Mouse (Mus musculus) forebrain, postnatal 0 days (tissue): ENCODE measurements around the gene Colgalt1. TPM values are rescaled to one million over a fixed set of nuclear protein-coding genes. Genes with fewer than 3 reads are reported as not detected.
A peak's percentile ranks its signal among the peaks of the same experiment; 100 is the strongest.

Experiments
- ATAC-seq: fragments of 200-750 bp; cut with Nextera tagmentation; 2 replicates; pipeline ENCODE4 v1.8.0; 2017; ENCODE audit warnings: mild to moderate bottlenecking, moderate library complexity
- DNase-seq: peaks from one replicate; pipeline ENCODE4 v3.0.0-alpha.2; 2015
- H3K27ac ChIP-seq: fragments of 300-500 bp; sonication (generic); 2 replicates; pipeline ENCODE4 v1.5.1; 2014; ENCODE audit warnings: low read depth, mild to moderate bottlenecking, antibody characterized with exemption, low read length, moderate library complexity, mixed read lengths
- H3K27me3 ChIP-seq: fragments of 300-500 bp; sonication (generic); 2 replicates; pipeline ENCODE4 v1.6.1; 2014; ENCODE audit warnings: mild to moderate bottlenecking, low read length, mixed read lengths; ENCODE audit not compliant: insufficient read depth
- H3K36me3 ChIP-seq: fragments of 300-500 bp; sonication (generic); 2 replicates; pipeline ENCODE4 v1.6.1; 2014; ENCODE audit warnings: mild to moderate bottlenecking, moderate library complexity; ENCODE audit not compliant: insufficient read depth
- H3K4me1 ChIP-seq: fragments of 300-500 bp; sonication (generic); 2 replicates; pipeline ENCODE4 v1.6.1; 2014; ENCODE audit warnings: antibody characterized with exemption; ENCODE audit not compliant: insufficient read depth
- H3K4me2 ChIP-seq: fragments of 300-500 bp; sonication (generic); 2 replicates; pipeline ENCODE4 v1.6.1; 2014; ENCODE audit warnings: low read depth, mild to moderate bottlenecking, moderate library complexity
- H3K4me3 ChIP-seq: fragments of 300-500 bp; sonication (generic); 2 replicates; pipeline ENCODE4 v1.5.1; 2014; ENCODE audit warnings: low read depth, low read length, mixed read lengths
- H3K9ac ChIP-seq: fragments of 300-500 bp; sonication (generic); 2 replicates; pipeline ENCODE4 v1.6.1; 2014; ENCODE audit warnings: mild to moderate bottlenecking
- H3K9me3 ChIP-seq: fragments of 300-500 bp; sonication (generic); 2 replicates; pipeline ENCODE4 v1.6.1; 2016; ENCODE audit warnings: low read length
- CTCF ChIP-seq: sonication (generic); IDR thresholded peaks from 2 replicates; pipeline ENCODE4 v1.5.1; 2016; ENCODE audit warnings: antibody characterized with exemption, control low read depth, low read depth
- WGBS: fragments of 180-500 bp; shearing (Covaris S2); extraction: QIAGEN DNeasy Blood & Tissue Kit; methylation state at CpG from one replicate; pipeline ENCODE4 v1.1.7; 2014; 5-methylcytosine and 5-hydroxymethylcytosine counted together
- polyA plus RNA-seq: library from polyadenylated mRNA; unstranded; fragments of >200 nt; fragmentation: Nextera tagmentation; extraction: Ambion mirVana; gene quantifications from 2 replicates; pipeline ENCODE4 v1.2.1, GENCODE M21; 2015
- total RNA-seq: library from RNA; depleted of rRNA; stranded (reverse); fragments of >200 nt; gene quantifications from 2 replicates; pipeline ENCODE4 v1.2.3, GENCODE M21; 2014

Gene Colgalt1
- total and polyA plus RNA-seq, 2 experiments from 2014 or later = 58.4 to 84.3 TPM

GRCm38 (mm10) chr8:71657816-71658215 lies 47.0 kb downstream of the Colgalt1 start:
- WGBS = 25% methylated on average over 9 of the region's 9 CpGs
- H3K27ac ChIP-seq = no peak overlapping the region
- H3K9ac ChIP-seq = no peak overlapping the region
- DNase-seq (no peak), ATAC-seq (no peak)
- H3K27me3 ChIP-seq = 0 out of 2 replicates have a peak, but pooled peaks cover 4% of the 10 kb centered on the region
- no peak overlapping the region for H3K4me2 ChIP-seq
- H3K4me3 ChIP-seq = no peak overlapping the region
- peaks cover 49% of the 10 kb centered on the region for H3K36me3 ChIP-seq
- H3K4me1 ChIP-seq = no peaks in the 10 kb centered on the region
- no peaks in the 10 kb centered on the region for H3K9me3 ChIP-seq
- TF ChIP-seq CTCF = no peak

DNA sequence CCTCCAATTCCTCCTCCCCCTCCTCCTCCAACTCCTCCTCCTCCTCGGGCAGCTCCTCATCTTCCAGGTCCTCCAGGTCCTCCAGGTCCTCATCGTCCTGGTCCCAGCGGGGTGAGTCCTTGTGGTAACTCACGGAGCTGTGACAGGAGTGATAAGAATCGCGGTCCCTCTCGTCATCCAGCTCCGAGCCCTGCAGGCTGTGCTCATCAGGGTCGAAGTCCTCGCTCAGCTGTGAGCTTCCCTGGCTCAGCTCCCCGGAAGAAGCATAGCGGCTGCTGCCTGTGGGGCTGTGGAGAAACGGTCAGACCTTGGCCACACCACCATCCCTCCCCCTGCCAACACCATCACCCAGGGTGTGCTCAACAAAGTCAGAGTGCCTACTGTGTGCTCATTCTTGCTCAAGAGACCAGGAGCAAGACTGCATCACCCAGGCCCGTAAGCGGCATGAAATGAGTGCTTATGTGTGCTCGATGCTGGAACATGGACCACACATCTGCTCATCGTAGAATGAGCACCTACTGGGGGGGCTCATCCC lies 47.8 kb downstream of the Colgalt1 start:
- Histone ChIP-seq H3K4me3 (no peak overlapping the region), H3K27ac (no peak overlapping the region), H3K9ac (no peak overlapping the region), H3K27me3 (0 out of 2 replicates have a peak, but pooled peaks cover 4% of the 10 kb centered on the region), H3K4me2 (no peak overlapping the region), H3K9me3 (no peaks in the 10 kb centered on the region), H3K36me3 (peaks cover 53% of the 10 kb centered on the region), H3K4me1 (no peaks in the 10 kb centered on the region)
- DNase-seq (no peak), ATAC-seq (no peak)
- no peak for TF ChIP-seq CTCF
- 35% methylated on average over 17 of the region's 17 CpGs for WGBS

DNA sequence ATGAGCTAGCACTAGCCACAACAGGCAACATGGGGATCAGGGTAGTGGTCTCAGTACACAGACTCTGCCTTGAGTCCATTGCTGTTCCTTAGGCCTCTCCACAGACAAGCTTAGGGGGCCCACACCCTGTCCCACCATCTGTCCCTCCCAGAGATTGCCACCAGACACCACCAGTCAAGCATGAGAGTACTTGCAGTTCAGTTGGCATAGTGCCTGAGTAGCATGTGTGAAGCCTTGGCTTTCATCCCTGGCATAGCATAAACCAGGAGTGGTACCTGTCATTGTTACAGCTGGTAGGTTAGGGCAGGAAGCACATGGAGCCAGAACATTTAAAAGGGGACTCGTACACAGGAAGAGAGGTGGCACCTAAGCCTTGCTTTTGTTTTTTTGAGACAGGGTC lies 49.0 kb downstream of the Colgalt1 start:
- no peak overlapping the region for H3K27ac ChIP-seq
- no peaks in the 10 kb centered on the region for H3K4me1 ChIP-seq
- H3K9me3 ChIP-seq = no peaks in the 10 kb centered on the region
- TF ChIP-seq CTCF = no peak
- no peak overlapping the region for H3K9ac ChIP-seq
- no peak overlapping the region for H3K4me2 ChIP-seq
- WGBS = 61% methylated on average over 1 of the region's 1 CpGs
- no peak for ATAC-seq
- peaks cover 54% of the 10 kb centered on the region for H3K36me3 ChIP-seq
- 0 out of 2 replicates have a peak, but pooled peaks cover 4% of the 10 kb centered on the region for H3K27me3 ChIP-seq
- no peak overlapping the region for H3K4me3 ChIP-seq
- DNase-seq = no peak

GRCm38 (mm10) chr8:71660325-71661120 lies 49.7 kb downstream of the Colgalt1 start:
- Histone ChIP-seq H3K36me3 (peaks cover 55% of the 10 kb centered on the region), H3K27me3 (0 out of 2 replicates have a peak, but pooled peaks cover 4% of the 10 kb centered on the region), H3K4me2 (no peak overlapping the region), H3K9me3 (no peaks in the 10 kb centered on the region), H3K9ac (no peak overlapping the region), H3K27ac (no peak overlapping the region), H3K4me1 (no peaks in the 10 kb centered on the region), H3K4me3 (no peak overlapping the region)
- 8% methylated on average over 36 of the region's 36 CpGs for WGBS
- DNase-seq (peak; percentile 94), ATAC-seq (peak; percentile 85)
- TF ChIP-seq CTCF = peak; percentile 93

DNA sequence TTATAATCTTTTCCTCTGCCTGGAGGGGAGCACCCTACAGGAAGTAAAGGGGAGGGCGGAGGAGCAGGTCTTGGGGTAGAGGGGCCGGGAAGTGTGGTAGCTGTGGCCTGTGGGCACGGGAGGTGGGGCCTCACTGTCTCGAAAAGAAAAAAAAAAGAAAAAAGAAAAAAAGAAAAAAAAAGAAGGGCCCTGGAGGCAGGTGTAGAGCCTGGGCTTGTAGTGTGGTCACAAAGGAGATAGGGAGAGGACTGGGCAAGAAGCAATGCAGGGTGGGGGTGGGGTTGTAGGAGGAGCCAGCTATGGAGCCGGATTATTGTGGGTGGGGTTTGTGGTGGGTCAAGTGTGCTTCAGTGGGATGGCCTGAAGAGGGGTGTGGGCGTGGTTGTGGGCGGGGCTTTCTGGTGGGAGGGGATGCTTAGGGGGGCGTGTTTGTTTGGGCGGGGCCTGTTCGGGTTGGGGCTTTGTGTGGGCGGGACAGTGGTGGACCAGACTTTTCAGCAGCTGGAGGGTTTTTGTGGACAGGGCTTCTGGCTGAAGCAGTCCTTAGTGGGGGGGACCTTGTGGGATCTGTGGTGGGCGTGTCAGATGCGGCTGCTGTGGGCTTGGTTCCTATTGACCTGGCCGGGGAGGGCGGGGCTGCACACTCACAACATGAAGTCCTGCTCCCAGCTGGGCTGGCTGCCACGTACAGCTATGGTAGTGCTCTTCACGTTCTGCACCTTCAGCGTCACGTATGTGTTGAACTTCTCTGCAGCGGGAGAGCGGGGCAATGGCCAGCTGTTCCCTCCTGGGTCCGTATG lies 54.7 kb downstream of the Colgalt1 start:
- peaks cover 34% of the 10 kb centered on the region for H3K36me3 ChIP-seq
- DNase-seq (no peak), ATAC-seq (no peak)
- TF ChIP-seq CTCF = no peak
- no peak overlapping the region for H3K27ac ChIP-seq
- H3K4me2 ChIP-seq = no peak overlapping the region
- no peak overlapping the region for H3K9ac ChIP-seq
- no peaks in the 10 kb centered on the region for H3K9me3 ChIP-seq
- H3K4me3 ChIP-seq = no peak overlapping the region
- H3K27me3 ChIP-seq = no peaks in the 10 kb centered on the region
- peaks cover 12% of the 10 kb centered on the region for H3K4me1 ChIP-seq
- 7% methylated on average over 22 of the region's 22 CpGs for WGBS

DNA sequence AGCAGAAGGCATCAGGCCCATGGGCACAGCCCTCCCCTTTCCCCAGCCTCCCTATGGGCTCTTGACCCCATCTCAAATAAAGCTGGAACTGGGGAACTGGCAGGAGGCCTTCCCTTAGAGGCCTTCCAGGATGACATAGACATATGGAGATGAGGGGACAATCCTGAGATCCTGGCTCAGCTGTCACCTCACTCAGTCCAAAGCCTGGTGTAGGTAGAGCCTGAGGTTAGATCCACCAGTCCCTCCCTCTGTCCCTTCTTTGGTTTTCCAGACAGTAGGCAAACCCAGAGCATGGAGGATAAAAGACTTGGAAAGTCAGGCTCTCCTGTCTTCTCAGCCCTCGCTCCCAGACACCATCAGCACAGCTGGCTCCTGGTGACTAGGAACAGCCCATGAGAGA lies 56.1 kb downstream of the Colgalt1 start:
- H3K4me1 ChIP-seq = peaks cover 13% of the 10 kb centered on the region
- no peak for ATAC-seq
- TF ChIP-seq CTCF = no peak
- DNase-seq = peak; percentile 40
- whole genome bisulfite sequencing = 25% methylated on average over 1 of the region's 1 CpGs
- no peaks in the 10 kb centered on the region for H3K9me3 ChIP-seq
- no peak overlapping the region for H3K4me3 ChIP-seq
- H3K4me2 ChIP-seq = no peak overlapping the region
- peak overlapping the region; percentile 40; the same call in 1 of the 2 replicates for H3K27ac ChIP-seq
- H3K36me3 ChIP-seq = peaks cover 32% of the 10 kb centered on the region
- no peak overlapping the region for H3K9ac ChIP-seq
- no peaks in the 10 kb centered on the region for H3K27me3 ChIP-seq
